Mouse (Mus musculus) urinary bladder, adult 2 months (tissue): ENCODE data around the gene Trim23. TPM values are rescaled to one million over a fixed set of nuclear protein-coding genes. Genes with fewer than 3 reads are reported as not detected.

Experiments
- polyA plus RNA-seq: library from polyadenylated mRNA; depleted of rRNA; stranded (reverse); fragments of >200 nt; gene quantifications from 2 replicates; pipeline ENCODE4 v1.2.3, GENCODE M21; 2012; rRNA removed

Gene Trim23
- polyA plus RNA-seq, 1 experiment, result 17.0 TPM

Other genes starting within 250 kb of the Trim23 start
- 12.6 and 13.0 TPM in 2 replicates for gene Nln, start 69.2 kb upstream of the Trim23 start, polyA plus RNA-seq
- 2.7 and 3.0 TPM in 2 replicates for gene Sgtb, start 69.1 kb upstream of the Trim23 start, polyA plus RNA-seq
- gene Trappc13, start 328 bp upstream of the Trim23 start, polyA plus RNA-seq, result 24.3 and 25.0 TPM in 2 replicates
- 1.9 and 2.2 TPM in 2 replicates for gene Cenpk, start 49.8 kb downstream of the Trim23 start, polyA plus RNA-seq
- 5.1 and 7.9 TPM in 2 replicates for gene Ppwd1, start 50.0 kb downstream of the Trim23 start, polyA plus RNA-seq
- 10.0 and 10.4 TPM in 2 replicates for gene Adamts6, start 109.0 kb downstream of the Trim23 start, polyA plus RNA-seq